Mouse (Mus musculus): ENCODE data around the gene Kcnq2.

The Kcnq2 gene

GRCm38 (mm10) chr2:181041941-181042340, 93.2 kb downstream of the Kcnq2 start:
- no peak for DNase-seq (ENCODE audit: low spot score)

- no peak for DNase-seq (ENCODE audit: low spot score)
Observed at GRCm38 (mm10) chr2:181039356-181039680, 95.8 kb downstream of the Kcnq2 start.

- DNase-seq (ENCODE audit: low spot score): no peak
Observed at GRCm38 (mm10) chr2:181038644-181039355, 96.3 kb downstream of the Kcnq2 start.

- no peak for DNase-seq (ENCODE audit: low spot score)
Observed at GRCm38 (mm10) chr2:181036561-181036960, 98.5 kb downstream of the Kcnq2 start.

GRCm38 (mm10) chr2:181035186-181035585, 99.9 kb downstream of the Kcnq2 start:
- DNase-seq (ENCODE audit: low spot score): no peak

- no peak for DNase-seq (ENCODE audit: low spot score)
Observed at GRCm38 (mm10) chr2:181033310-181033709, 101.8 kb downstream of the Kcnq2 start.

GRCm38 (mm10) chr2:181032407-181032806, 102.7 kb downstream of the Kcnq2 start:
- DNase-seq (ENCODE audit: low spot score): no peak

- no peak for DNase-seq (ENCODE audit: low spot score)
Observed at GRCm38 (mm10) chr2:181031406-181031934, 103.6 kb downstream of the Kcnq2 start.

Measured in urinary bladder, postnatal 10 days (tissue).